Mouse (Mus musculus) stomach, postnatal 0 days (tissue): ENCODE measurements around the gene Lxn. TPM values are rescaled to one million over a fixed set of nuclear protein-coding genes. Genes with fewer than 3 reads are reported as not detected.
A peak's percentile ranks its signal among the peaks of the same experiment; 100 is the strongest.

Source experiments
- ATAC-seq: fragments of 200-750 bp; cut with Nextera tagmentation; 2 replicates; pipeline ENCODE4 v1.8.0; 2017; ENCODE audit not compliant: low FRiP score, low TSS enrichment
- DNase-seq: peaks from one replicate; pipeline ENCODE4 v3.0.0-alpha.2; 2016; ENCODE audit warnings: low spot score
- H3K27ac ChIP-seq: fragments of 300-500 bp; sonication (generic); replicated peaks from 2 replicates; pipeline ENCODE4 v1.5.1; 2014; ENCODE audit warnings: mild to moderate bottlenecking, control low read depth
- H3K27me3 ChIP-seq: fragments of 300-500 bp; sonication (generic); 2 replicates; pipeline ENCODE4 v1.6.1; 2014; ENCODE audit warnings: low read length; ENCODE audit not compliant: control insufficient read depth, insufficient read depth
- H3K36me3 ChIP-seq: fragments of 300-500 bp; sonication (generic); 2 replicates; pipeline ENCODE4 v1.6.1; 2014; ENCODE audit warnings: low read length, mixed read lengths; ENCODE audit not compliant: control insufficient read depth, insufficient read depth
- H3K4me1 ChIP-seq: fragments of 300-500 bp; sonication (generic); replicated peaks from 2 replicates; pipeline ENCODE4 v1.6.1; 2014; ENCODE audit warnings: antibody characterized with exemption; ENCODE audit not compliant: control insufficient read depth, insufficient read depth
- H3K4me2 ChIP-seq: fragments of 300-500 bp; sonication (generic); replicated peaks from 2 replicates; pipeline ENCODE4 v1.6.1; 2014; ENCODE audit warnings: low read depth, mild to moderate bottlenecking, control low read depth, moderate library complexity
- H3K4me3 ChIP-seq: fragments of 300-500 bp; sonication (generic); 2 replicates; pipeline ENCODE4 v1.5.1; 2014; ENCODE audit warnings: low read depth, low read length, control low read depth
- H3K9ac ChIP-seq: fragments of 300-500 bp; sonication (generic); 2 replicates; pipeline ENCODE4 v1.6.1; 2014; ENCODE audit warnings: mild to moderate bottlenecking, low read length, control low read depth, mixed read lengths
- H3K9me3 ChIP-seq: fragments of 300-500 bp; sonication (generic); 2 replicates; pipeline ENCODE4 v1.6.1; 2016; ENCODE audit warnings: low read length; ENCODE audit not compliant: control insufficient read depth
- CTCF ChIP-seq: IDR thresholded peaks from 2 replicates; pipeline ENCODE4 v1.5.1; 2016; ENCODE audit warnings: antibody characterized with exemption, low read depth, mild to moderate bottlenecking, moderate library complexity
- EP300 ChIP-seq: optimal IDR thresholded peaks from 2 replicates; pipeline ENCODE3; 2016; ENCODE audit warnings: antibody characterized with exemption
- WGBS: fragments of 180-500 bp; shearing (Covaris S2); extraction: QIAGEN DNeasy Blood & Tissue Kit; methylation state at CpG from one replicate; pipeline ENCODE4 v1.1.7; 2014; 5-methylcytosine and 5-hydroxymethylcytosine counted together
- polyA plus RNA-seq: library from polyadenylated mRNA; unstranded; fragments of >200 nt; fragmentation: Nextera tagmentation; extraction: Ambion mirVana; gene quantifications from 2 replicates; pipeline ENCODE4 v1.2.1, GENCODE M21; 2015

Lxn gene
- polyA plus RNA-seq, 1 experiment from 2014 or later, result 71.8 TPM

GRCm38 (mm10) chr3:67490156-67490555, 26.4 kb upstream of the Lxn start:
- no peak for ATAC-seq
- no peak overlapping the region for H3K27ac ChIP-seq
- H3K9ac ChIP-seq, result no peak overlapping the region
- no peaks in the 10 kb centered on the region for H3K27me3 ChIP-seq
- 44% methylated on average over 4 of the region's 4 CpGs for WGBS
- no peaks in the 10 kb centered on the region for H3K36me3 ChIP-seq
- H3K4me1 ChIP-seq, result no peaks in the 10 kb centered on the region
- no peak overlapping the region for H3K4me3 ChIP-seq
- DNase-seq, result no peak
- no peak overlapping the region for H3K4me2 ChIP-seq
- no peak for TF ChIP-seq CTCF
- no peak for TF ChIP-seq EP300
- no peaks in the 10 kb centered on the region for H3K9me3 ChIP-seq

GRCm38 (mm10) chr3:67485233-67485632, 21.5 kb upstream of the Lxn start:
- Histone ChIP-seq H3K9ac (no peak overlapping the region), H3K27ac (no peak overlapping the region), H3K4me1 (no peaks in the 10 kb centered on the region), H3K4me3 (no peak overlapping the region), H3K27me3 (no peaks in the 10 kb centered on the region), H3K36me3 (no peaks in the 10 kb centered on the region), H3K4me2 (no peak overlapping the region), H3K9me3 (no peaks in the 10 kb centered on the region)
- ATAC-seq, result no peak
- no peak for TF ChIP-seq EP300
- no peak for TF ChIP-seq CTCF
- 86% methylated on average over 2 of the region's 2 CpGs for WGBS
- DNase-seq, result no peak

GRCm38 (mm10) chr3:67482400-67482799, 18.7 kb upstream of the Lxn start:
- TF ChIP-seq EP300, result no peak
- no peak for TF ChIP-seq CTCF
- no peak overlapping the region for H3K4me3 ChIP-seq
- no peaks in the 10 kb centered on the region for H3K9me3 ChIP-seq
- H3K36me3 ChIP-seq, result 0 out of 2 replicates have a peak, but pooled peaks cover 3% of the 10 kb centered on the region
- H3K4me1 ChIP-seq, result no peaks in the 10 kb centered on the region
- 92% methylated on average over 10 of the region's 10 CpGs for WGBS
- no peak overlapping the region for H3K4me2 ChIP-seq
- no peak overlapping the region for H3K9ac ChIP-seq
- no peak for DNase-seq
- no peak for ATAC-seq
- H3K27me3 ChIP-seq, result no peaks in the 10 kb centered on the region
- no peak overlapping the region for H3K27ac ChIP-seq

GRCm38 (mm10) chr3:67479806-67480205, 16.1 kb upstream of the Lxn start:
- no peak for DNase-seq
- H3K4me2 ChIP-seq, result no peak overlapping the region
- 91% methylated on average over 11 of the region's 11 CpGs for WGBS
- 0 out of 2 replicates have a peak, but pooled peaks cover 5% of the 10 kb centered on the region for H3K36me3 ChIP-seq
- H3K4me1 ChIP-seq, result no peaks in the 10 kb centered on the region
- TF ChIP-seq EP300, result no peak
- no peak for TF ChIP-seq CTCF
- ATAC-seq, result no peak
- no peak overlapping the region for H3K4me3 ChIP-seq
- H3K27ac ChIP-seq, result no peak overlapping the region
- H3K9me3 ChIP-seq, result no peaks in the 10 kb centered on the region
- H3K27me3 ChIP-seq, result no peaks in the 10 kb centered on the region
- H3K9ac ChIP-seq, result no peak overlapping the region

- no peak overlapping the region for H3K9ac ChIP-seq
- no peaks in the 10 kb centered on the region for H3K9me3 ChIP-seq
- no peaks in the 10 kb centered on the region for H3K4me1 ChIP-seq
- 74% methylated on average over 6 of the region's 6 CpGs for WGBS
- H3K27ac ChIP-seq, result no peak overlapping the region
- no peak overlapping the region for H3K4me3 ChIP-seq
- no peak for DNase-seq
- no peak overlapping the region for H3K4me2 ChIP-seq
- 0 out of 2 replicates have a peak, but pooled peaks cover 7% of the 10 kb centered on the region for H3K36me3 ChIP-seq
- no peaks in the 10 kb centered on the region for H3K27me3 ChIP-seq
- no peak for TF ChIP-seq CTCF
- no peak for TF ChIP-seq EP300
- no peak for ATAC-seq
Measured at GRCm38 (mm10) chr3:67473438-67473837, 9.7 kb upstream of the Lxn start.

- DNase-seq (no peak), ATAC-seq (peak; percentile 80)
- H3K27me3 ChIP-seq, result no peaks in the 10 kb centered on the region
- peaks cover 2% of the 10 kb centered on the region; the same call in 1 of the 2 replicates for H3K36me3 ChIP-seq
- H3K9ac ChIP-seq, result no peak overlapping the region
- no peaks in the 10 kb centered on the region for H3K4me1 ChIP-seq
- no peak for TF ChIP-seq EP300
- TF ChIP-seq CTCF, result no peak
- H3K4me2 ChIP-seq, result no peak overlapping the region
- no peaks in the 10 kb centered on the region for H3K9me3 ChIP-seq
- no peak overlapping the region for H3K27ac ChIP-seq
- no peak overlapping the region for H3K4me3 ChIP-seq
- WGBS, result 71% methylated on average over 4 of the region's 4 CpGs
Measured at GRCm38 (mm10) chr3:67471408-67472127, 7.8 kb upstream of the Lxn start.
